In the genomic region with DNA sequence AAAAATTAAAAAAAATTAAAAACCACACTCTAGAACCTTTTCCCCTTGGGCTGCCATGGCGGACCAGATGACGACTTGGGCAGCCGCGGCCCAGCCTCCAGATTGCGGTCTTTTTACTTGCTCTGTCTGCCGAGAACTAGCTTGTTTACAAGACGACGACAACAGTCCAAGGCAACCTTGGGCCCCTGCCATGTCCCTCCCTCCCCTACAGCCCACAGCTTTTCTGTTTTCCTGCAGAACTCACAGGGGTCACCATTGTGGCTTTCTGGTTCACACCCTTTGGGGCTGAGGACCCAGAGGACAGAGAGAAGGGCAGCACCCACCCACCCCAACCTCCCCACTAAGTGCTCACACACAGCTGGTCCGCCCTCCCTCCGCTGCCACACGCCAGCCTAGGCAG, we compare ENCODE assay signal across 9 mouse cellular contexts. TPM values are rescaled to one million over a fixed set of nuclear protein-coding genes. Genes with fewer than 3 reads are reported as not detected.
DNase-seq lines count a peak whose midpoint lies in the region; ATAC-seq and TF ChIP-seq lines count a peak whose summit lies in the region.
"Had no signal": no experiment of that assay in that cellular context is flagged by ENCODE, and none has a peak within 500 bp of the region (broad histone marks: within the 10 kb centered on the region; RNA-seq: fewer than 3 reads in every experiment).

No protein-coding gene starts in this region.

- no peak for TF ChIP-seq CTCF in heart, adult 2 months (IDR thresholded peaks at IDR 0.05)
- TF ChIP-seq CTCF in E14TG2a.4 (conservative IDR thresholded peaks at IDR 0.05; ENCODE audit: low read length), result no peak

- intact Hi-C loops in heart, adult 2 months (cut with DNase I), result no loop called here
- intact Hi-C loops in gastrocnemius, postnatal 14 days (cut with DNase I; ENCODE audit: low total_unique reads), result no loop called here

- no peaks in the 10 kb centered on the region for H3K27me3 ChIP-seq in heart, adult 2 months (ENCODE audit: control insufficient read depth, insufficient read depth, low read length)
- no peaks in the 10 kb centered on the region for H3K27me3 ChIP-seq in heart, embryonic 11.5 days (ENCODE audit: control insufficient read depth, insufficient read depth, low read length)
- no peaks in the 10 kb centered on the region for H3K27me3 ChIP-seq in E14TG2a.4 (ENCODE audit: insufficient read depth, low read length)
- H3K27me3 ChIP-seq: liver, embryonic 13.5 days had no signal

- 0 out of 2 replicates have a peak, but pooled peaks cover 3% of the 10 kb centered on the region for H3K9me3 ChIP-seq in heart, embryonic 11.5 days (replicated peaks; ENCODE audit: control insufficient read depth, low read length)
- H3K9me3 ChIP-seq in E14TG2a.4 (ENCODE audit: low read length), result no peaks in the 10 kb centered on the region
- H3K9me3 ChIP-seq: liver, embryonic 13.5 days had no signal

- no peak for TF ChIP-seq POLR2A in heart, adult 2 months (IDR thresholded peaks at IDR 0.05; ENCODE audit: insufficient read depth, low read depth, low read length)

- H3K9ac ChIP-seq in heart, adult 2 months (ENCODE audit: low read depth, low read length), result no peak overlapping the region
- H3K9ac ChIP-seq in heart, embryonic 11.5 days (ENCODE audit: low read depth, low read length), result no peak overlapping the region
- H3K9ac ChIP-seq: liver, embryonic 13.5 days had no signal

- peak; percentile 67 to 70 for DNase-seq in heart, adult 2 months
- peak; percentile 72 for DNase-seq in gastrocnemius, postnatal 14 days
- DNase-seq in kidney, postnatal 36 days, result peak; percentile 78 to 81
- no peak for DNase-seq in liver
- DNase-seq in urinary bladder, postnatal 4 days (ENCODE audit: low spot score in 2 of 2), result no peak
- no peak for DNase-seq in left cerebral cortex, adult 11 months (ENCODE audit: low spot score)
- DNase-seq: liver, embryonic 13.5 days had no signal

- no peak overlapping the region for H3K4me3 ChIP-seq in heart, adult 2 months
- H3K4me3 ChIP-seq in heart, embryonic 11.5 days (ENCODE audit: low read depth, low read length), result no peak overlapping the region
- peak overlapping the region; percentile 41 for H3K4me3 ChIP-seq in E14TG2a.4 (replicated peaks; ENCODE audit: low read length)
- H3K4me3 ChIP-seq: liver, embryonic 13.5 days had no signal

- TF ChIP-seq EP300 in heart, adult 2 months (IDR thresholded peaks at IDR 0.05; ENCODE audit: insufficient read depth, low read depth, low read length), result no peak

- no peak overlapping the region for H3K4me2 ChIP-seq in heart, embryonic 11.5 days
- H3K4me2 ChIP-seq: liver, embryonic 13.5 days had no signal

- 70% methylated on average over 11 of the region's 11 CpGs for WGBS in heart, adult 2 months
- 88% methylated on average over 11 of the region's 11 CpGs for WGBS in heart, embryonic 11.5 days (ENCODE audit: insufficient replicate concordance)

- H3K27ac ChIP-seq in heart, adult 2 months, result peak overlapping the region; percentile 49; the same call in 1 of the 2 replicates
- H3K27ac ChIP-seq in heart, embryonic 11.5 days (ENCODE audit: low read depth, low read length), result no peak overlapping the region
- H3K27ac ChIP-seq: liver, embryonic 13.5 days had no signal

- no peaks in the 10 kb centered on the region for H3K4me1 ChIP-seq in heart, adult 2 months (ENCODE audit: control insufficient read depth, insufficient read depth, low read length)
- no peaks in the 10 kb centered on the region; the same call in 1 of the 2 replicates for H3K4me1 ChIP-seq in heart, embryonic 11.5 days (ENCODE audit: control insufficient read depth, insufficient read depth, low read length)
- H3K4me1 ChIP-seq in E14TG2a.4 (replicated peaks; ENCODE audit: low read depth, low read length), result peaks cover 50% of the 10 kb centered on the region

- ATAC-seq in heart, embryonic 11.5 days (replicated peaks; ENCODE audit: insufficient number of reproducible peaks, low FRiP score, low TSS enrichment), result no peak

- no peaks in the 10 kb centered on the region for H3K36me3 ChIP-seq in heart, adult 2 months (ENCODE audit: control insufficient read depth, insufficient read depth, low read length)
- H3K36me3 ChIP-seq in heart, embryonic 11.5 days (ENCODE audit: control insufficient read depth, insufficient read depth, low read length), result peaks cover 31% of the 10 kb centered on the region
- H3K36me3 ChIP-seq in E14TG2a.4 (ENCODE audit: insufficient read depth, low read length), result peaks cover 53% of the 10 kb centered on the region

- H3K79me2 ChIP-seq in heart, adult 2 months (replicated peaks; ENCODE audit: control insufficient read depth, insufficient read depth, low read length), result no peaks in the 10 kb centered on the region

RNA-seq across cellular contexts. Expression of gene Myl9, which starts 12.1 kb away (rescaled TPM):
- 100 to 1,000 TPM in 1 of 2 experiments, 10 to 100 TPM in 1; 86.6 to 107 TPM for total RNA-seq in heart, adult 2 months (2021)
- 176 and 204 TPM in 2 replicates for polyA plus RNA-seq in heart, adult 2 months (2012; rRNA removed)
- polyA plus RNA-seq in heart, embryonic 11.5 days (2014; fragmentation: Nextera tagmentation; extraction: Ambion mirVana), result 2,229 and 2,268 TPM in 2 replicates
- 100 to 1,000 TPM; 165 to 224 TPM for total RNA-seq in gastrocnemius, postnatal 14 days (2021)

Comparison
In these comparisons a context has a peak if more than half of its experiments do, and no peak if none do; other contexts are left out.
1. DNase-seq: peak in heart, adult 2 months (2 of 2), gastrocnemius, postnatal 14 days (single experiment) and kidney, postnatal 36 days (2 of 2); none in liver (single experiment), urinary bladder, postnatal 4 days (0 of 2) and left cerebral cortex, adult 11 months (single experiment).